Mouse (Mus musculus): ENCODE results near the gene Osbpl10.

DNA sequence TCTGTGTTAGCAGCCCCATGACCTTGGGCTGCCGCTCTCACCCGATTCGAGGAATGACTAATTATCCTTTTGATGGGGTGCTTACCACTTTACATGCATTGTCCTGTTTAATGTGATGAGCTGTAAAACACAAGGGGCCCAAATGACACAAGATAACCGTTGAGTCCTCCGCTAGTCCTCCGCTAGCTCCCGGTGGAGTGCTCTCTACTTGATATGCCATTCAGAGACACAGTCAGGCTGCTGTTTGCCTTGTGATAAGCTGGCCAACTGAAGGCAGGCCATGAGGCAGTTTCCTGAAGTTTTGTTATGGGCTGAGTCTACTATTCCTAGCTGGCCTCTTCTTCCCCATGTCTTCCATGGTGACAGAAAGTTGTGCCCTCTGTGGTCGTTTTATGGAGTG is 187.6 kb downstream of the Osbpl10 start:
- TF ChIP-seq CTCF (IDR thresholded peaks at IDR 0.05; ENCODE audit: insufficient read depth, low read depth, low read length) (no peak), POLR2A (IDR thresholded peaks at IDR 0.05; ENCODE audit: insufficient read depth, low read depth, low read length) (no peak)
